Mouse (Mus musculus): ENCODE data around the gene Amd1.

Amd1 gene

GRCm38 (mm10) chr10:40258976-40259375 lies 43.0 kb downstream of the Amd1 start:
- in situ Hi-C loops (cut with MboI, MseI), result loop anchor here (5.0 to 10.0 kb wide), 5 partner anchors 43 to 1094 kb away; partner anchors contain the start of genes Amd1 (in 1 of the 2) and Ccn6 (in 1 of the 2)

DNA sequence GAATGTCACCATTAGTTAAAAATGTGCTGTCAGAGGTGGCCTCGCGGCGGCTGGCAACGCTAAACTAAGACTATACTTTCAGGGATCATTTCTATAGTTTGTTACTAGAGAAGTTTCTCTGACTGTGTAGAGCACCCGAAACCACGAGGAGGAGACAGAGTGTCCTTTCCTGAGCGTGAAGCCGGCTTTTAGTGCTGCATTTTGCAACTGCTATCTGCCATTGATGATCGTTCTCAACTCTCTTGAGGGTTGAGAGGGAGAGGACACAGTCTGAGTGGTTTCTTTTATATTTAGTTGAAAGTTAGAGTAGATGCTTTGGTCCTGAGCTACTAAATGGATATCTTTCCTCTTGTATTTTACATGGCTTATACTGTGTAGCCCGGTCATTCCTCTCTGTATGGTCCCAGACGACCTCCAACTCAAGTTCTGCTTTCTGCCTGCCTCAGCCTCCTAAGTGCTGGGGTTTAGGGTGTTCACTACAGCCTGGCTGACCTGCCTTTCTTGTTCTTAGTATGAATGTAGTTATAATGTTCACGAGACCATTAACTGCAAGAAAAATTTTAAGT lies 43.5 kb downstream of the Amd1 start:
- in situ Hi-C loops (cut with MboI, MseI), result loop anchor here (5.0 to 10.0 kb wide), 5 partner anchors 44 to 1094 kb away; partner anchors contain the start of genes Amd1 (in 1 of the 2) and Ccn6 (in 1 of the 2)

DNA sequence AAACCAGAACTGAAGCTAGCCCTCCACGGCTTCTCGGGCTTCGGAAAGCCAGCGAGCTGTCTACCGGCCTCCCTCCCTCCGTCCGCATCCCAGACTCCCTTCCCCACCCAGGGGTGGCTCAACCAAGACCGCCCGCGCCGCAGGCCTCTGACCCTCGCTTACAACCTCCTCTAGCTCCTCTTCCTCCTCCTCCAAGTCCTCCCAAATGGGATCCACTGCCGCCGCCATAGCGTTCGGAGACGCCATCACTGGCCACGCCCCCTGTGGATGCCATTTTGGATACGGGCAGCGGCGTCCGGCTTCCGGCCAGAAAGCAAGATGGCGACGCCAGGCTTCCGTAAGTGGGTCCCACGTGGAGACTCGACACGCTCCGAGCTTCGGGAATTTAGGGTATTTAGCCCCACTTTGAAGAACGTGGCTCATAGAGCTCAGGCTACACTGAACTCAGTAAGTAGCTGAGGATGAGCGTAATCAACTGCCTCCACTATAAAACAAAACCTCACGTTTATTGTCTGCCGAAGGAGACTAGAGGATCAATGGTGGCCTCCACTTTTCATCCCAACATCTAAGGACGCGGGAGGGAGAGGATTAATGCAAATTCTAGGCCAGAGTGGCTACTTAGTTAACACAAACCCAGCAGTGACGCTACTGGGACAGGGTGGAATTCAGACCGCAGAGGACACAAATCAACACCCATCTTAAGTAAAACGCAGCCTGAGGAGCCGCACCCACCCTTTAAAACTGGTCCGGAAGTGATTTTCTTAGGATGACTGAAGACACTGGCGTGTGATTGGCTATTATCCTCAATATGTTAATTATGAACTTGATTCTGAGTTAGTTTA lies 44.4 kb downstream of the Amd1 start, which contains the start of gene Gtf3c6:
Gene Gtf3c6 (minus strand): TSS at position 695 of the 842 bp plus-strand sequence.
- in situ Hi-C loops (cut with MboI, MseI), result loop anchor here (5.0 to 10.0 kb wide), 5 partner anchors 45 to 1093 kb away; partner anchors contain the start of genes Amd1 (in 1 of the 2) and Ccn6 (in 1 of the 2)

GRCm38 (mm10) chr10:40256716-40257115 lies 45.3 kb downstream of the Amd1 start:
- in situ Hi-C loops (cut with MboI, MseI), result loop anchor here (5.0 to 10.0 kb wide), 5 partner anchors 46 to 1092 kb away; partner anchors contain the start of genes Amd1 (in 1 of the 2) and Ccn6 (in 1 of the 2)

GRCm38 (mm10) chr10:40250969-40251368 lies 51.0 kb downstream of the Amd1 start:
- in situ Hi-C loops (cut with MboI, MseI), result loop anchor here in 1 of 2 experiments (10.0 kb wide), 1 partner anchor 1086 kb away; the partner anchor contains the start of gene Ccn6

GRCm38 (mm10) chr10:40249625-40250024 lies 52.4 kb downstream of the Amd1 start:
- in situ Hi-C loops (cut with MboI, MseI), result loop anchor here in 1 of 2 experiments (10.0 kb wide), 1 partner anchor 1085 kb away; the partner anchor contains the start of gene Ccn6

- in situ Hi-C loops (cut with MboI, MseI), result no loop called here
Observed at GRCm38 (mm10) chr10:40247166-40247716, 54.7 kb downstream of the Amd1 start.

GRCm38 (mm10) chr10:40246374-40247165 lies 55.4 kb downstream of the Amd1 start, which contains the start of gene Rpf2:
Rpf2 (minus strand) TSS chr10:40247036.
- in situ Hi-C loops (cut with MboI, MseI), result no loop called here

GRCm38 (mm10) chr10:40237826-40238225 lies 64.2 kb downstream of the Amd1 start:
- in situ Hi-C loops (cut with MboI, MseI), result no loop called here

Measured in T-helper 17 cell (primary cell).